Mouse (Mus musculus) forebrain, embryonic 12.5 days (tissue): Measurements from ENCODE around the gene Manba. TPM values are rescaled to one million over a fixed set of nuclear protein-coding genes. Genes with fewer than 3 reads are reported as not detected.
A peak's percentile ranks its signal among the peaks of the same experiment; 100 is the strongest.

ENCODE experiments used
- ATAC-seq: fragments of 200-750 bp; cut with Nextera tagmentation; 2 replicates; pipeline ENCODE4 v1.8.0; 2017; ENCODE audit warnings: moderate TSS enrichment; ENCODE audit not compliant: low FRiP score
- H3K27ac ChIP-seq: fragments of 300-500 bp; sonication (generic); 2 replicates; pipeline ENCODE4 v1.5.1; 2016; ENCODE audit warnings: mild to moderate bottlenecking
- H3K27me3 ChIP-seq: fragments of 300-500 bp; sonication (generic); 2 replicates; pipeline ENCODE4 v1.6.1; 2016; ENCODE audit warnings: mild to moderate bottlenecking
- H3K36me3 ChIP-seq: fragments of 300-500 bp; sonication (generic); replicated peaks from 2 replicates; pipeline ENCODE4 v1.6.1; 2016; ENCODE audit warnings: mild to moderate bottlenecking
- H3K4me1 ChIP-seq: fragments of 300-500 bp; sonication (generic); 2 replicates; pipeline ENCODE4 v1.6.1; 2016
- H3K4me2 ChIP-seq: fragments of 300-500 bp; sonication (generic); 2 replicates; pipeline ENCODE4 v1.6.1; 2016; ENCODE audit warnings: mild to moderate bottlenecking, moderate library complexity
- H3K4me3 ChIP-seq: fragments of 300-500 bp; sonication (generic); replicated peaks from 2 replicates; pipeline ENCODE4 v1.5.1; 2016; ENCODE audit warnings: mild to moderate bottlenecking
- H3K9ac ChIP-seq: fragments of 300-500 bp; sonication (generic); 2 replicates; pipeline ENCODE4 v1.6.1; 2016; ENCODE audit warnings: mild to moderate bottlenecking
- H3K9me3 ChIP-seq: fragments of 300-500 bp; sonication (generic); 2 replicates; pipeline ENCODE4 v1.6.1; 2016
- WGBS: fragments of 180-500 bp; shearing (Covaris S2); methylation state at CpG from one replicate; pipeline ENCODE4 v1.1.7; 2016; 5-methylcytosine and 5-hydroxymethylcytosine counted together
- polyA plus RNA-seq: library from polyadenylated mRNA; unstranded; fragments of >200 nt; fragmentation: Nextera tagmentation; extraction: Ambion mirVana; gene quantifications from 2 replicates; pipeline ENCODE4 v1.2.1, GENCODE M21; 2016

Gene Manba
- polyA plus RNA-seq, 1 experiment from 2014 or later = 3.6 TPM

DNA sequence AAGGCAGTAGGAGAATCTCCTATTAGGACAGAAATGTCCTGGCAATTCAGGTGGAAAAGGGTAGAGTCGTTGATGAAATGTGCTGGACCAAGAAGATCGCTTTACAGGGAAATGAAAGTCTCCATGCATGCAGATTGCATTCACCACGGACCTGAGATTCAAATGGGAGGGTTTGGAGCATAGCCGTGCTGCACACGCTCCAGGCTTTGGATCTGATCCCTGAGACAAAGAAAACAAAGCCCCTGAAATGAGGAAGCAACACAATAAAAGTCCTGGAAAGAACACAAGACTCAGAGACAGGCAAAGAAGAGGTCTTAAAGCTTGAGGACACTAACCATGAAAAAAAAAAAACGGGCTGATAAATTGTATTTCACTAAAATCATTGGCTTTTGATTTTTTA is 69.8 kb downstream of the Manba start:
- H3K9me3 ChIP-seq = no peaks in the 10 kb centered on the region
- no peak overlapping the region for H3K4me3 ChIP-seq
- WGBS = 61% methylated on average over 6 of the region's 6 CpGs
- no peak overlapping the region for H3K9ac ChIP-seq
- no peaks in the 10 kb centered on the region for H3K36me3 ChIP-seq
- no peaks in the 10 kb centered on the region for H3K4me1 ChIP-seq
- H3K4me2 ChIP-seq = no peak overlapping the region
- H3K27me3 ChIP-seq = no peaks in the 10 kb centered on the region
- no peak for ATAC-seq
- H3K27ac ChIP-seq = no peak overlapping the region

DNA sequence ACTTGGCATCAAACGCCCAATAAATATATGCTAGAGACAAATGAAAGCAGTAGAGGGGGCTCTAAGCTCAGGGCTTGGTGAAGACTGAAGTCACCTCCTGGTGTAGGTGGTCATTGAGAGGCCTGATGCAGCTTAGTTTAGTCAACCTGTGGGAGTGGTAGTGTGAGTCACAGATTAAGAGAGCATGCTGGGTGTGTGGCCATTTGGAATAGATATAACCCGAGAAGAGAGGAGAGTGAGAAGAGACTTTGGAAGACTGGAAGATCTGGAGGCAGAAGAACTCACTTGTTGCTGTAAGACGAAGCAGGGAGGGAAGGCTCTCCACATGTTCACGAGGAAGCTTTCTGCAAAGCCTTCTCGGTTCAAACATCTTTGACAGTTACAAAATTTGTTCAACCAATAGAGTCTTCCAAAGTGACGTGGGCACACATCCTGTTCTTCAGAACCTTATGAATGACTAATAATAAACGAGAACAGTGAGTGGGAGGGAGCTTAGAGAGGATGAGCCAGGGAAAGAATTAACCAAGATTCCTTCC is 70.7 kb downstream of the Manba start:
- Histone ChIP-seq H3K27ac (no peak overlapping the region), H3K4me2 (no peak overlapping the region), H3K36me3 (no peaks in the 10 kb centered on the region), H3K27me3 (no peaks in the 10 kb centered on the region), H3K9me3 (no peaks in the 10 kb centered on the region), H3K4me3 (no peak overlapping the region), H3K4me1 (no peaks in the 10 kb centered on the region), H3K9ac (no peak overlapping the region)
- WGBS = 77% methylated on average over 7 of the region's 7 CpGs
- no peak for ATAC-seq

DNA sequence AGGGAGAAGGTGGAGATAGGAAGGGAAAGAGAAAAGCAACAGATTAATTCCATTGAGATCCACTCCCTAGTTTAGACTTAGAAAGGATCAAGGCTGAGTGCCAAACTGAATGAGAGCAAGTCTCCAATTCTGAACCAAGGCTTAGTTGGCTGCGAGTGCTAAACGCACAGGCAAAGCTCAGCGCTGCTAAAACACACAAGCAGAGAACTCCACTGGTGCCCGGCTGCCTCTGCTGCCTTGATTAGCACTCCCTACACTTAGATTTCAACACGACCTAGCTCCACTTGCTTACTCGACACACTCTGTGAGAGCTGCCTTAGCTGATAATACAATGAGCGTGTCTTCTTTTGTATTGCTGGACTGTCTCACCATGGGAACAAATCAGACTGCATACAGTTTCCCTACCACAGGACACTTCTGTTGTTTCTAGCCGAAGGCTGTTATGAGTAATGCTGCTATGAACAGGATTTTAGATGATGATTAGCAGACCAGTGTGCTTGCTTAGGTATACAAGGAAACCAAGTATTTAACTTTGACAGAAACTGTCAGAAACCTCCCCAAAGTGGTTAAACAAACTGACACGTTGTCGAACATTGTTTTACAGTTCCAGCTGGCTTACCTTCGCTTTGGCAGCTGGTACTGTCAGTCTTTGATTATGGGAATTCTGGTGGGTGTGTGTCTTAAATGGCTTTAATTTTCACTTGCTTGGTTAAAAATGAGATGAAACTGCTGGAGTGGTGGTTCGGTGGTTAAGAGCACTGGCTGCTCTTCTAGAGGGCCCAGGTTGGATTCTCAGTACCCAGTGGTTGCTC is 71.6 kb downstream of the Manba start:
- Histone ChIP-seq H3K9ac (no peak overlapping the region), H3K4me1 (no peaks in the 10 kb centered on the region), H3K27ac (no peak overlapping the region), H3K4me3 (no peak overlapping the region), H3K27me3 (no peaks in the 10 kb centered on the region), H3K9me3 (no peaks in the 10 kb centered on the region), H3K36me3 (no peaks in the 10 kb centered on the region), H3K4me2 (no peak overlapping the region)
- 81% methylated on average over 12 of the region's 12 CpGs for WGBS
- no peak for ATAC-seq

DNA sequence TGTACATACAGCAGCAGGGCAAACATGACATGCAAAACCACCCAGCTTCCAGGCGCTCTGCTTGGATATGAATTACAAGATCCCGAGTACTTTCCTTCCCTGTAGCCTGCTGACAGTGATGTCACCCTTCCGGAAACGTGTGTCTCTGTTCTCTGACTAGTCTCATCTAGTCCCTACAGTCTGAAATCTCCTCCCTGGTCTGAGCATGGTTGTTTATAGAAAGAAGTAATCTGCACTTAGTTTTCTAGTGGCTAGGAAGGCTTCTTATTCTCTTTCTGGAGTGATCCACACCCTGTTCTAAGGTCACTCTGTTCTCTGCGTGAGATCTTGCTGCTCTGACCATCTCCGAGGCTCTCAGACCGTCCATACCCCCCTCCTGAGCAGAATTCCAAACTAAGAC is 76.6 kb downstream of the Manba start:
- no peak overlapping the region for H3K27ac ChIP-seq
- no peaks in the 10 kb centered on the region for H3K4me1 ChIP-seq
- H3K9me3 ChIP-seq = no peaks in the 10 kb centered on the region
- H3K4me2 ChIP-seq = no peak overlapping the region
- H3K36me3 ChIP-seq = no peaks in the 10 kb centered on the region
- 85% methylated on average over 7 of the region's 7 CpGs for WGBS
- H3K9ac ChIP-seq = no peak overlapping the region
- ATAC-seq = no peak
- H3K4me3 ChIP-seq = no peak overlapping the region
- H3K27me3 ChIP-seq = no peaks in the 10 kb centered on the region

DNA sequence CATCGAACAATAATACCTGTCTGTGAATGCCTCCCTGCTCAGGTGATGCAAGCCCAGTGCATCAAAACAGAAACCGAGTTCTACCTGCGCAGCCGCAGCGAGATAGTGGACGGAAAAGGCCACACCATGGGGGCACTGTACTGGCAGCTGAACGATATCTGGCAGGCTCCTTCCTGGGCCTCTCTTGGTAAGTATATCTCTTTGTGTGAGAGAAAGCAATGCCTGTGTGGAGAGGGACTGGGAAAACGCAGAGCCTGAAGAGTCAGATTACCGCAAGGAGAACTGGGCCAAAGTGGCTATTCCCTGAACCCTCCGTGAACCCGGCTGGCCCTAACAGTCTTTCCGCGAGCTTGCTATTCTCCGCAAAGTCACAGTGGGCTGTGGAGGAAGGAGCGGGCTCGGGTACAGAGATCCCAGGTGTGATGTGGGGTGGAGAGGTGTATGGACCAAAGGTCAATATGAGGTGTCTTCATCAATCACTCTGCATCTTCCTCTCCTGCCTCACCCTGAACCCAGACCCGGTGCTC is 77.8 kb downstream of the Manba start:
- Histone ChIP-seq H3K4me2 (no peak overlapping the region), H3K4me3 (no peak overlapping the region), H3K27ac (no peak overlapping the region), H3K9ac (no peak overlapping the region), H3K4me1 (no peaks in the 10 kb centered on the region), H3K9me3 (no peaks in the 10 kb centered on the region), H3K36me3 (no peaks in the 10 kb centered on the region), H3K27me3 (no peaks in the 10 kb centered on the region)
- WGBS = 93% methylated on average over 17 of the region's 17 CpGs
- ATAC-seq = no peak

DNA sequence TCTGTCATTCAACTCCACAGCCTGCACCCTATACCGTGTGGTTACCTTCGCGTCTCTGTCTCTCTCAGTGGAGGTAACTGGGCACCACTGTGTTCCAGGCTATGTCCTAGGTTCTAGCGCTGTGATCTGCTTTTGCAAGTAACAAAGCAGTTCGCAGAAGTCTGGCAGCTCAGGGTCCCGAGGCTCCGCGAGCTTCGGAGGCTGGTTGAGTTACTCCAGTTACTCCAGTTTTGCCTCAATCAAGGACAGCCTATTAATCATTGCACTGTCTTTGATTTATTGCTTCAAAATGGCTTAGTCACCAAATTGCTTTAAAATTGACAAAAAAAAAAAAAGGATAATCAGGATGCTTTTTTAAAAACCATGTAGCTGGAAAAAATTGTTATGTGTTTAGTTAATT is 79.3 kb downstream of the Manba start:
- Histone ChIP-seq H3K4me1 (no peaks in the 10 kb centered on the region), H3K9ac (no peak overlapping the region), H3K27ac (no peak overlapping the region), H3K9me3 (no peaks in the 10 kb centered on the region), H3K27me3 (no peaks in the 10 kb centered on the region), H3K36me3 (no peaks in the 10 kb centered on the region), H3K4me3 (no peak overlapping the region), H3K4me2 (no peak overlapping the region)
- WGBS = 95% methylated on average over 9 of the region's 9 CpGs
- ATAC-seq = no peak

DNA sequence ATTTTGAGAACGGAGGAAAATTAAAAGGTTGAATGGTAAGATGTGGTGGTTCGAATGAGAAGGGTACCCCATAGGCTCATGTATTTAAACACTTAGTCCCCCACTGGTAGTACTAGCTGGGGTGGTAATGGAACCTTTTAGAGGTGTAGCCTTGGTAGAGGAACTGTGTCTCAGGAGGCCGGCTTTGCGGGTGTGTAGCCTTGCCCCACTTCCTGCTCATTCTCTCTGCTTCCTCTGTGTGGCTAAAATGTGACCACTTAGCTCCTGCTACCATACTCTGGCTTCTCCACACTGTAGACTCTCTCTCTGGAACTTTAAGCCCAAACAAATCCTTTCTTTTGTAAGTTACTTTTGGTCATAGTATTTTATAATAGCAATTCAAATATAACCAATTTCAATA is 79.9 kb downstream of the Manba start:
- 96% methylated on average over 4 of the region's 4 CpGs for WGBS
- Histone ChIP-seq H3K36me3 (no peaks in the 10 kb centered on the region), H3K9ac (no peak overlapping the region), H3K27me3 (no peaks in the 10 kb centered on the region), H3K4me3 (no peak overlapping the region), H3K4me1 (no peaks in the 10 kb centered on the region), H3K9me3 (no peaks in the 10 kb centered on the region), H3K4me2 (no peak overlapping the region), H3K27ac (no peak overlapping the region)
- ATAC-seq = no peak

DNA sequence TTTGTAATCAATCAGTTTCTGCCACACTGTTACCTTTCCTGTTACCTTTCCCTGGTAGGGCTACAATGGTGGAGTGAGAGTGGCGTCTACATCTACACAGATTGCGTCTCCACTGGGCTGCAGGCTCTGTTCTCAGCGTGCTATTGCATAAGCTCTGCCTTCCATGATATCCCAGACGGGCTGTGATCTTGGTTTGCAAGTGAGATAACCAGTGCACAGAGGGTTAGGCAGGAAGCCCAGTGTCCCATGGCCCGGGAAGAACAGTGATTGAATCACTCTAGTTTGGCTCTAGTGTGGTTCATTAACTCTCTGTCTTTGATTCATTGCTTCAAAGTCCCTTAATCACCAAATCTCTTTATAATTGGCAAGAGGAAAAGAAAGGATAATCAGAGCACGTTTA is 82.5 kb downstream of the Manba start:
- 61% methylated on average over 6 of the region's 6 CpGs for WGBS
- Histone ChIP-seq H3K27me3 (no peaks in the 10 kb centered on the region; the same call in 1 of the 2 replicates), H3K4me2 (no peak overlapping the region), H3K36me3 (no peaks in the 10 kb centered on the region), H3K4me1 (no peaks in the 10 kb centered on the region), H3K27ac (no peak overlapping the region), H3K9me3 (no peaks in the 10 kb centered on the region), H3K9ac (no peak overlapping the region), H3K4me3 (no peak overlapping the region)
- ATAC-seq = no peak

DNA sequence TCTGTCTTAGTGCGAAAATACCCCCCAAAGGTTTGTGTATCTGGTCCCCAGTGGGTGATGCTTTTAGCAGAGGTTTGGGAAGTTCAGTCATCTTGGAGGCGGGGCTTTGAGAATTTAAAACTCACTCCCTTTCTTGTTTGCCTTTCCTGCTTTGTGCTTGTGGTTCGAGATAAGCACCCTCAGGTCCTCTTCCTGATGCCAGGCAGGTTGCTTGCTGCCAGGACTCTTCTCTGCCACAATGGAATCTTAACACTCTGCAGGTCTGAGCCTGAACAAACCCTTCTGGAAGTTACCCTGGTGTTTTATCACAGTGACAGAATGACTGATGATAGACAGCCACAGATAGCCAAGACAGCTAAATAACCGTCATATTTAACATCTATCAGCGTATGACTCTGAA is 83.2 kb downstream of the Manba start:
- 84% methylated on average over 5 of the region's 5 CpGs for WGBS
- H3K4me1 ChIP-seq = no peaks in the 10 kb centered on the region
- H3K4me2 ChIP-seq = no peak overlapping the region
- H3K9me3 ChIP-seq = no peaks in the 10 kb centered on the region
- no peak overlapping the region for H3K4me3 ChIP-seq
- ATAC-seq = no peak
- H3K36me3 ChIP-seq = no peaks in the 10 kb centered on the region
- H3K9ac ChIP-seq = no peak overlapping the region
- no peak overlapping the region for H3K27ac ChIP-seq
- no peaks in the 10 kb centered on the region; the same call in 1 of the 2 replicates for H3K27me3 ChIP-seq

DNA sequence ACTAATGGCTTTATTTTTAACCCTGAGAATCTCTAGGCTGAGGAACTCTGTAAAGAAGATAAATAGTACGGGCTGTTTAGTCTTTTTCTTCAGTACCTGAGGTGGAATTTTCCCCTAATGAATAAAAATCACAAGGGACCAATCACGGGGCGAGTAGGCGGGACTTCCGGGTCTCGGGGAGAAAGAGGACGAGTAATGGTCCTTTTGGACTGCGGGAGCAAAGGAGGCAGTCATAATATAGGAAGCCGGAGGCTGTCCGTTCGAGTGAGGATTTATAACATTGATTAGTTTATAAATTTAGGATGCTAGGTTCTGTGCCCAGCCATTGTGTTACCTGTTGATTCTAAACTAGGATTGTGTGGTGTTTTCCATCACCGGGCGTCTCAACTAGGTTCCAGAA is 86.1 kb downstream of the Manba start:
- no peak for ATAC-seq
- Histone ChIP-seq H3K27ac (no peak overlapping the region), H3K4me3 (no peak overlapping the region), H3K4me1 (no peaks in the 10 kb centered on the region), H3K27me3 (no peaks in the 10 kb centered on the region; the same call in 1 of the 2 replicates), H3K36me3 (no peaks in the 10 kb centered on the region), H3K9me3 (no peaks in the 10 kb centered on the region), H3K4me2 (peak overlapping the region; percentile 19; the same call in 1 of the 2 replicates), H3K9ac (no peak overlapping the region)
- WGBS = 67% methylated on average over 13 of the region's 13 CpGs

DNA sequence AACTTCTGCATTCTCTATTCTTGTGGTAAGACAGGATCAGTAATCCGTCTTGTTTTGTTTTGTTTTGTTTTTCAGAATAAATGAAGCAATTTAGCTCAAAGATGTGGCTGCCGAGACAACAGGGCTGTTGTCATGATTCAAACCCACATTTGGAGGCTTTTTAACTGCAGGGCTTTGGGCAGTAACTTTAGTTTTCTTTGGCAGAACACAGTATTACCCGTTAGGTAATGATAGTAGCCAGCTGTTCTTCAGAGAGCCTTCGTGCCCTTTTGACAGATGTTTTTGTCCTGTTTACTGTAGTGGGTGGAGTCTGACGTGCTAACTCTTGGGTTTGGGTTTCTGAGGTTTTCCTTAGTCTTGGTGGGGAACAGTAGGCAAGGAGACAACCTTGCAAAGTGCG is 87.6 kb downstream of the Manba start:
- Histone ChIP-seq H3K4me3 (no peak overlapping the region), H3K27ac (no peak overlapping the region), H3K9me3 (no peaks in the 10 kb centered on the region), H3K27me3 (no peaks in the 10 kb centered on the region; the same call in 1 of the 2 replicates), H3K9ac (no peak overlapping the region), H3K4me1 (no peaks in the 10 kb centered on the region), H3K4me2 (no peak overlapping the region), H3K36me3 (no peaks in the 10 kb centered on the region)
- no peak for ATAC-seq
- 70% methylated on average over 6 of the region's 6 CpGs for WGBS

DNA sequence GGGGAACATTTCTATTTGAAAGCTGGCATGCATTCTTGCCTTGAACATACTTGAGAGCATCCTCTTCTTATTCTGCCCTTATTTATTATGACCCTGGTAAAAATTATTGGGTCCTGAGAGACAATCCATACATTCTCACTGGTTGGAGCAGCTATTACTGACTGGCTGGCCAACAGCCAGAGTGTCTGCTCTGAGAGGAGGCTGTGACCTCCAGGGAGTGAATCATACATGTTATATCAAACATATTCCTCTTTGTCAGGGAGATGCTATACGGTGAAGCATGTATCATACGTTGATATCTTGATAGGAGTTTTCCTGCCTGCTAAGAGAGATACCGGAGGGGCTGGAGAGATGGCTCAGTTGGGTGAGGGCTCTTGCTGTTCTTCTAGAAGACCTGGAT is 89.7 kb downstream of the Manba start:
- H3K4me1 ChIP-seq = no peaks in the 10 kb centered on the region
- H3K36me3 ChIP-seq = no peaks in the 10 kb centered on the region
- no peak overlapping the region for H3K4me2 ChIP-seq
- no peak overlapping the region for H3K27ac ChIP-seq
- no peaks in the 10 kb centered on the region for H3K9me3 ChIP-seq
- 95% methylated on average over 3 of the region's 3 CpGs for WGBS
- H3K4me3 ChIP-seq = no peak overlapping the region
- H3K27me3 ChIP-seq = no peaks in the 10 kb centered on the region; the same call in 1 of the 2 replicates
- no peak for ATAC-seq
- H3K9ac ChIP-seq = no peak overlapping the region

DNA sequence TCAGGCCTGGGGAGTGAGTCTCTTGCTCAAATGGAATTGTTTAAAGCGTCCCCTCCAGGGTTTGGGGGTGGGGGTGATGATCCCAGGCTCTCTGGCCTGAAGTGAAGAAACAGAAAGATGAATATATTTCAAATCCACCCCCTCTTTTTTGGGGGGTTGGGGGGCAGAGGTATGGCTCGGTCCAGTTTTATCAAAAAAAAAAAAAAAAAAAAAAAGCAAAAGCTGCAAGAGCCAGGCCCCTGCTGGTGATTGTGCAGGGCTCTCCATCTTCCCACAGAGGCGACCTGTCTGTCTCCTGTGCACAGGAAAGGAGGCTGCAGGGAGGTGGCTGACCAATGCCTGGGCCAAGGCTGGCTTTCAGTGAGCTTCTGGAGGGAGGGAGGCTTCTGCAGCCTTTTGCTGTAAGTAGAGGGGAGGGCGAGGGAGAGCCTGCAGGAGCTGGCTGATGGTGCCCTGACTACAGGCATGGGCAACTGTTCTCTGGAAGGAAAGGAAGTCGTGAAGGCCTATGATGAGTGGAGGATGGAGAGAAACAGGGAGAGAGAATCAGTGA is 93.3 kb downstream of the Manba start:
- H3K9ac ChIP-seq = no peak overlapping the region
- H3K9me3 ChIP-seq = no peaks in the 10 kb centered on the region
- no peak overlapping the region for H3K4me2 ChIP-seq
- H3K4me1 ChIP-seq = peaks cover 11% of the 10 kb centered on the region
- no peak for ATAC-seq
- H3K27ac ChIP-seq = no peak overlapping the region
- H3K4me3 ChIP-seq = no peak overlapping the region
- H3K27me3 ChIP-seq = no peaks in the 10 kb centered on the region
- 50% methylated on average over 5 of the region's 5 CpGs for WGBS
- H3K36me3 ChIP-seq = no peaks in the 10 kb centered on the region
